30 mouse cellular contexts compared by ENCODE assay signal in genomic region chr10:54841591-54841990, GRCm38 (mm10).
DNase-seq lines count a peak whose midpoint lies in the region; ATAC-seq and TF ChIP-seq lines count a peak whose summit lies in the region.
"Had no signal": no experiment of that assay in that cellular context is flagged by ENCODE, and none has a peak within 500 bp of the region (broad histone marks: within the 10 kb centered on the region; RNA-seq: fewer than 3 reads in every experiment).

No protein-coding gene starts in this region.

- ATAC-seq in frontal cortex, adult (ENCODE audit: low TSS enrichment): peak; percentile 84
- ATAC-seq: forebrain, embryonic 14.5 days; intestine, postnatal 0 days; midbrain, embryonic 16.5 days; Patski had no signal

- DNase-seq in frontal cortex, postnatal 25 days (ENCODE audit: low spot score in 2 of 2): no peak
- peak; percentile 0 for DNase-seq in left cerebral cortex, adult 11 months (ENCODE audit: low spot score)
- DNase-seq in left cerebral cortex, postnatal 10 days (ENCODE audit: extremely low spot score in 1 of 2, low spot score in 2 of 2): no peak
- DNase-seq in brain, adult 2 months (ENCODE audit: low read depth, low spot score): peak; percentile 67
- peak; percentile 3 to 4 for DNase-seq in layer of hippocampus, postnatal 36 days
- DNase-seq in lung, adult 2 months: no peak
- no peak for DNase-seq in gastrocnemius, postnatal 10 days
- DNase-seq: adrenal gland, postnatal 14 days; cerebellum, adult 11-12 months; cerebellum, adult 9-11 months; embryo, embryonic 11 days; gastrocnemius, postnatal 36 days; heart, adult 2 months; heart, postnatal 4 days; kidney, adult 9 months; kidney, postnatal 10 days; thymus, postnatal 25 days had no signal

- TF ChIP-seq CTCF in lung, adult 2 months (IDR thresholded peaks at IDR 0.05; ENCODE audit: insufficient read depth, low read length): no peak

- no peaks in the 10 kb centered on the region for H3K4me1 ChIP-seq in lung, adult 2 months (ENCODE audit: control insufficient read depth, insufficient read depth, low read length)
- H3K4me1 ChIP-seq: embryonic facial prominence, embryonic 12.5 days; heart, embryonic 12.5 days; hindbrain, embryonic 13.5 days; limb, embryonic 12.5 days; liver, embryonic 15.5 days; lung, embryonic 15.5 days; neural tube, embryonic 12.5 days; stomach, embryonic 15.5 days had no signal

- no peak overlapping the region for H3K4me3 ChIP-seq in lung, adult 2 months (replicated peaks; ENCODE audit: extremely low read depth, low read depth, low read length)
- H3K4me3 ChIP-seq: embryonic facial prominence, embryonic 12.5 days; heart, adult 2 months; heart, embryonic 12.5 days; hindbrain, embryonic 13.5 days; limb, embryonic 12.5 days; liver, embryonic 15.5 days; lung, embryonic 15.5 days; neural tube, embryonic 12.5 days; stomach, embryonic 15.5 days had no signal

- intact Hi-C loops in left cerebral cortex, postnatal 10 days (cut with DNase I): no loop called here

- TF ChIP-seq POLR2A in lung, adult 2 months (IDR thresholded peaks at IDR 0.05; ENCODE audit: borderline replicate concordance, extremely low read depth, low read depth, low read length): no peak

- 80% methylated on average over 2 of the region's 2 CpGs for WGBS in lung, adult 2 months

Comparison
In these comparisons a context has a peak if more than half of its experiments do, and no peak if none do; other contexts are left out.
1. DNase-seq: peak in left cerebral cortex, adult 11 months (single experiment), brain, adult 2 months (single experiment) and layer of hippocampus, postnatal 36 days (2 of 2); none in frontal cortex, postnatal 25 days (0 of 2), left cerebral cortex, postnatal 10 days (0 of 2), lung, adult 2 months (single experiment) and gastrocnemius, postnatal 10 days (single experiment).